Mouse (Mus musculus) layer of hippocampus, adult 2 months (tissue): ENCODE data around the gene Chrna1. TPM values are rescaled to one million over a fixed set of nuclear protein-coding genes. Genes with fewer than 3 reads are reported as not detected.
A peak's percentile ranks its signal among the peaks of the same experiment; 100 is the strongest.

Source experiments
- DNase-seq, 2 experiments: peaks; one replicate each; pipeline ENCODE4 v3.0.0; 2022; ENCODE audit warnings: low spot score in 2 of 2
- H3K27ac ChIP-seq: fragments of 200-600 bp; 2 replicates; pipeline ENCODE4 v1.8.1; 2022
- H3K4me3 ChIP-seq: fragments of 200-600 bp; 2 replicates; pipeline ENCODE4 v1.8.1; 2022; ENCODE audit warnings: mild to moderate bottlenecking
- CTCF ChIP-seq: fragments of 200-600 bp; conservative IDR thresholded peaks from 2 replicates; pipeline ENCODE4 v1.8.1; 2022; ENCODE audit warnings: antibody characterized with exemption, mild to moderate bottlenecking, moderate library complexity
- total RNA-seq, 2 experiments: library from RNA; stranded (reverse); gene quantifications; 2 replicates each; pipeline ENCODE4 v1.2.3; 2021

The Chrna1 gene
- total RNA-seq, 2 experiments from 2014 or later = 0.42 to 0.54 TPM

DNA sequence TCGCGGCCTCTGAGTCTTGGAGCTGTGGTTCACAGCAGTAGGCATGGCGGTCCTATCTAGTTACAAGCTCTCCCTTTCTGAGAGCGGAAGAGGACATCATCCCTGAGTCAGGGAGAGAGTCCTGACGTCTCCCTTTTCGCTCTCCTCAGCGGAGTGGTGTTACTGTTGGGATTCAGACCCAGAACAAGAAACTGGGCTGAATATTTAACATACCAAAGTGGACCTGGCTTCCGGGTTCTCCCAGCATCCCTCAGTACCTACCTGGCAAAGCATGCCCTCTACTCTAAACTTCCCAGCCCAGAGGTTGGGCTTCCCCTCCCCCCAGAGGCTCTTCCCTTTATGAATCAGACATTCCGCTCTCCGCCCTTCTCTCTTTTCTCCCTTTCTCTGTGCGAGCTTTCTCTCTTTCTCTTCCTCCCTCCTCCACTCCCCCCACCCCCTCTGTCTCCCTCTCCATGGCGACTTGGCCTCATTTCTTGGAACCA lies 5.3 kb upstream of the Chrna1 start:
- DNase-seq = no peak
- peak overlapping the region; percentile 59 for H3K4me3 ChIP-seq
- no peak for TF ChIP-seq CTCF
- peak overlapping the region; percentile 92 for H3K27ac ChIP-seq

DNA sequence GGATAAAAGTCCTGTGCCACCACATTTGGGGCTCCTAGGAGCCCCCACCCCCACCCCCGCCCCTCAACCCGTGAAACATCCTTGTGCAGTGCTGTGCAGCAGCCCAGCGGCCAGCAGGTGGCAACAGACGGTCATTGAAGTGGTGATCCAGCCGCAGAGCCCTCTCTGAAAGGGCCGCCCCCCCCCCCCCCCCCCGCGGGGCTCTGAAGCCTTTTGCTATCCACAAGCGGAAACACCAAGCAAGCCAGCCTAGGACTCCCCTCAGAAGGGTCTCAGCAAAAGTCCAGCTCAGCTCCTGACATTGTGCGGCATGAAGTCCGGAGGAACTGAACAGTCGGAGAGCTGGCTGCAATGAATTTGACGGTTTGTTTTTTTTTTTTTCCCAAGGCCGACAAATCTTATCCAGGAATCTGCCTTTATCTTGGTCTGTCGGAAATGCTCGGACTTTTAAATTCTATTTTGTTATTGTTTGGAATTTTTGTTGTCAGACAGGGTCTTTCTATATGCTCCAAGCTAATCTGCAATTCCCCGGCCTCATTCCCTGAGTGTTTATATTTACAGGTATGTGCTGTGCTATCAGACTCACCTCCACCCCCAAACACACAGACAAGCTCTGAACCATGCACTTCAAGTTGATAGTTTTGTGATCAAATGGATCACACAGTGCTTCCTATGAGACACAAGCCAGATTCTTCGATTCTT lies 4.7 kb upstream of the Chrna1 start:
- peak overlapping the region; percentile 92 for H3K27ac ChIP-seq
- peak; percentile 69 to 81 for DNase-seq
- TF ChIP-seq CTCF = peak; percentile 82
- peak overlapping the region; percentile 59 for H3K4me3 ChIP-seq

- no peak for DNase-seq
- Histone ChIP-seq H3K27ac (no peak overlapping the region), H3K4me3 (no peak overlapping the region)
- no peak for TF ChIP-seq CTCF
Observed at GRCm38 (mm10) chr2:73580720-73581119, 582 bp upstream of the Chrna1 start.

GRCm38 (mm10) chr2:73579168-73579567 lies 970 bp downstream of the Chrna1 start:
- no peak for DNase-seq
- Histone ChIP-seq H3K4me3 (no peak overlapping the region), H3K27ac (no peak overlapping the region)
- no peak for TF ChIP-seq CTCF

- TF ChIP-seq CTCF = no peak
- Histone ChIP-seq H3K27ac (no peak overlapping the region), H3K4me3 (no peak overlapping the region)
- DNase-seq = no peak
Observed at GRCm38 (mm10) chr2:73574418-73574817, 5.7 kb downstream of the Chrna1 start.

DNA sequence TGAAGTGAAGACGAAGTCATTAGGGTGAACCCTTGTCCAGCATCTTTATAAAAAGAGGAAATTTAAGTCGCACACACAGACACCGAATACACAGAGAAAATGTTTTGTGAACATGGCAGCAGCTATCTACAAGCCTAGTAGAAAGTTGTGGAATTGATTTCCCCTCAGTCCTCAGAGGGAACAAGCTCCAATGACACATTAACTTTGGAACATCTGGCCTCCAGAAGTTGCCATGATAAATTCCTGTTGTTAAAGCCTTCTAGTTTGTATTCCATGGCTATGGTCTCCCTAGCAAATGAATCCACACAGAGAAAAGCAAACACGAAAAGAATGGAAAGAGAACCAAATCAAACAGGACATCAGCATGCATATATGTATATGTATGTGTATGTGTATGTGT lies 6.6 kb downstream of the Chrna1 start:
- DNase-seq = no peak
- TF ChIP-seq CTCF = no peak
- H3K4me3 ChIP-seq = no peak overlapping the region
- H3K27ac ChIP-seq = peak overlapping the region; percentile 90

DNA sequence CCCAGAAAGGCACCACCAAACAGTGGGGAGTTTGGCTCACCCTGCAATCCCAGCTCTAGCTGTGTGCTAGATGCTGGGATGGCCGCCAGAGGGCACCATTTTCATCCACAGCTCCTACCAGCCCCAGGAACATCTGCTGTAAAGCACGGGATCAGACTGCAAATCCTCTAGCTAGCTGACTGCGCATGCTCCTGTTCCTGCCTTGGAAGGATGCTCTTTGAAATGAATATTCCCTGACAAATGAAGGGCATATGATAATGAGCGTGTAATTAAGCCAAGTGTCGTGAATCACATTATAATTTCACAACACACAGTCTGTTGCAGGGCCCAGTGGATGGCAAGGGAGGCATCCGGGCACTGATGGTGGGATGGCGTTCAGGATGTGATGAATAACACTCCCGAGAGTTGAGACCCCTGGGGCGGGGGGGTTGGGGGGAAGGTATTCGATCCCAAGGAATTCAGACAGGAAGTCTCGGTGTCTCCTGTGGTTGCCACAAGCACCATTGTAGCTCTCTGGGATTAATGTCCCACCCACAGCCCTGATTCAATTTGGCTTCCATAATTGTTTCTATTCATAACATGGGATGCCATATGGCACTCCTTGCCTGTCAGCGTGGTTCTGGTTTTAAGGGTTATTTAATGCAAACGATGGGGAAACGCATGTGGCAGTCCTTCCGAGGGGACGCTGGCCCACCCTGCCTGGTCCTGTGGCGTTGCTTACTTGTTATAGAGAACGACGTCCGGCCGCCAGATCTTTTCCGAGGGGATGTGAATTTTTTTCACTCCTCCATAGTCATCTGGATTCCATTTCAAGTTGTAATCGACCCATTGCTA lies 7.4 kb downstream of the Chrna1 start:
- peak overlapping the region; percentile 90 for H3K27ac ChIP-seq
- DNase-seq = peak; percentile 92 to 95

GRCm38 (mm10) chr2:73571901-73572300 lies 8.2 kb downstream of the Chrna1 start:
- no peak for TF ChIP-seq CTCF
- Histone ChIP-seq H3K4me3 (no peak overlapping the region), H3K27ac (peak overlapping the region; percentile 90)
- DNase-seq = no peak

More for the DNA sequence above, 7.4 kb downstream of the Chrna1 start:
- H3K4me3 ChIP-seq = peak overlapping the region; percentile 6; the same call in 1 of the 2 replicates
- TF ChIP-seq CTCF = peak; percentile 98

DNA sequence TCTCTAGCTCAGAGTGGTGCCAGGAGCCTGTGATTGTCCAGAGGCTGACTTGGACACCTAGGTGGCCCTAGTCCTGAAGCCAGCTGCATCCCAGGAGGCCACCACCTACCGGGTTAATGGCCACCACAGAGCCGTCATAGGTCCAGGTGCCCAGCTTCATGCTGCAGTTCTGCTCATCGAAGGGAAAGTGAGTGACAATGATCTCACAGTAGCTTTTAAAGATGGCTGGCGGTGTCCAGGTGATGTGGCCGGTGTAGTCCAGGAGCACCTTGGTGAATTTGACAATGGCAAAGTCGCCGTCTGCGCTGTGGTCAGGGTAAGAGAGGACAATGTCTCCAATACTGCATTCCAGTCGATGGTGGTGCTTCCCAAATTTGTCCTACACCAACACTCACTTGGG lies 8.8 kb downstream of the Chrna1 start:
- TF ChIP-seq CTCF = no peak
- DNase-seq = no peak
- Histone ChIP-seq H3K4me3 (no peak overlapping the region), H3K27ac (peak overlapping the region; percentile 90)

- DNase-seq = peak; percentile 70 to 72
- peak; percentile 94 for TF ChIP-seq CTCF
- H3K4me3 ChIP-seq = peak overlapping the region; percentile 50
- H3K27ac ChIP-seq = no peak overlapping the region
Observed at GRCm38 (mm10) chr2:73566989-73567605, 13.0 kb downstream of the Chrna1 start.

- H3K4me3 ChIP-seq = no peak overlapping the region
- no peak overlapping the region for H3K27ac ChIP-seq
- DNase-seq = no peak
- TF ChIP-seq CTCF = peak; percentile 69
Observed at GRCm38 (mm10) chr2:73566162-73566561, 14.0 kb downstream of the Chrna1 start.

- no peak for DNase-seq
- no peak for TF ChIP-seq CTCF
Observed at GRCm38 (mm10) chr2:73563690-73564089, 16.4 kb downstream of the Chrna1 start.

GRCm38 (mm10) chr2:73562656-73563055 lies 17.5 kb downstream of the Chrna1 start:
- DNase-seq = no peak
- Histone ChIP-seq H3K27ac (no peak overlapping the region), H3K4me3 (no peak overlapping the region)
- no peak for TF ChIP-seq CTCF

More at GRCm38 (mm10) chr2:73563690-73564089, 16.4 kb downstream of the Chrna1 start:
- Histone ChIP-seq H3K27ac (no peak overlapping the region), H3K4me3 (no peak overlapping the region)
